Mouse (Mus musculus): Measurements from ENCODE around the gene Zfp114. TPM values are rescaled to one million over a fixed set of nuclear protein-coding genes. Genes with fewer than 3 reads are reported as not detected.

Gene Zfp114
- polyA plus RNA-seq, 1 experiment from 2014 or later, result 1.5 TPM

GRCm38 (mm10) chr7:24193157-24193556, 18.3 kb downstream of the Zfp114 start:
- H3K27me3 ChIP-seq (replicated peaks), result no peaks in the 10 kb centered on the region
- 73% methylated on average over 3 of the region's 3 CpGs for WGBS (ENCODE audit: insufficient replicate concordance)
- no peak for ATAC-seq

GRCm38 (mm10) chr7:24196961-24197360, 22.1 kb downstream of the Zfp114 start:
- ATAC-seq, result no peak

More at GRCm38 (mm10) chr7:24193157-24193556, 18.3 kb downstream of the Zfp114 start:
- no peak overlapping the region for H3K27ac ChIP-seq
- H3K4me1 ChIP-seq, result no peaks in the 10 kb centered on the region
- H3K9ac ChIP-seq, result no peak overlapping the region
- H3K36me3 ChIP-seq, result peaks cover 29% of the 10 kb centered on the region
- no peak overlapping the region for H3K4me2 ChIP-seq
- peaks cover 3% of the 10 kb centered on the region for H3K9me3 ChIP-seq (replicated peaks)
- no peak overlapping the region for H3K4me3 ChIP-seq

GRCm38 (mm10) chr7:24207488-24208261, 32.8 kb downstream of the Zfp114 start:
- peak overlapping the region; percentile 64 for H3K4me3 ChIP-seq
- peak overlapping the region; percentile 69 for H3K9ac ChIP-seq
- H3K9me3 ChIP-seq (replicated peaks), result no peaks in the 10 kb centered on the region
- peak; percentile 78 for ATAC-seq
- peak overlapping the region; percentile 36; the same call in 1 of the 2 replicates for H3K27ac ChIP-seq
- peak overlapping the region; percentile 66 for H3K4me2 ChIP-seq
- H3K27me3 ChIP-seq (replicated peaks), result no peaks in the 10 kb centered on the region
- H3K4me1 ChIP-seq, result peaks cover 15% of the 10 kb centered on the region
- H3K36me3 ChIP-seq, result peaks cover 32% of the 10 kb centered on the region
- 10% methylated on average over 24 of the region's 24 CpGs for WGBS (ENCODE audit: insufficient replicate concordance)

More at GRCm38 (mm10) chr7:24196961-24197360, 22.1 kb downstream of the Zfp114 start:
- Histone ChIP-seq H3K27me3 (replicated peaks) (no peaks in the 10 kb centered on the region), H3K9ac (no peak overlapping the region), H3K4me1 (no peaks in the 10 kb centered on the region), H3K9me3 (replicated peaks) (peaks cover 19% of the 10 kb centered on the region), H3K27ac (no peak overlapping the region), H3K36me3 (peaks cover 67% of the 10 kb centered on the region), H3K4me2 (no peak overlapping the region), H3K4me3 (no peak overlapping the region)
- WGBS (ENCODE audit: insufficient replicate concordance), result 75% methylated on average over 4 of the region's 4 CpGs

- no peak for ATAC-seq
- Histone ChIP-seq H3K27ac (no peak overlapping the region), H3K4me3 (peak overlapping the region; percentile 64), H3K4me2 (peak overlapping the region; percentile 66), H3K4me1 (peaks cover 15% of the 10 kb centered on the region), H3K9me3 (replicated peaks) (no peaks in the 10 kb centered on the region), H3K9ac (peak overlapping the region; percentile 69; the same call in 1 of the 2 replicates), H3K36me3 (peaks cover 27% of the 10 kb centered on the region), H3K27me3 (replicated peaks) (no peaks in the 10 kb centered on the region)
- WGBS (ENCODE audit: insufficient replicate concordance), result 49% methylated on average over 7 of the region's 7 CpGs
Observed at GRCm38 (mm10) chr7:24208282-24208886, 33.5 kb downstream of the Zfp114 start.

- ATAC-seq, result no peak
- H3K27me3 ChIP-seq (replicated peaks), result no peaks in the 10 kb centered on the region
- H3K4me3 ChIP-seq, result no peak overlapping the region
- H3K4me2 ChIP-seq, result no peak overlapping the region
- peaks cover 9% of the 10 kb centered on the region for H3K36me3 ChIP-seq
- no peaks in the 10 kb centered on the region for H3K9me3 ChIP-seq (replicated peaks)
- no peak overlapping the region for H3K27ac ChIP-seq
- H3K4me1 ChIP-seq, result peaks cover 15% of the 10 kb centered on the region
- 64% methylated on average over 2 of the region's 2 CpGs for WGBS (ENCODE audit: insufficient replicate concordance)
- no peak overlapping the region for H3K9ac ChIP-seq
Observed at GRCm38 (mm10) chr7:24210296-24210695, 35.4 kb downstream of the Zfp114 start.

GRCm38 (mm10) chr7:24211343-24211742, 36.5 kb downstream of the Zfp114 start, which contains the start of gene Zfp111:
Gene Zfp111 (minus strand): TSS chr7:24211443.
- no peak within 1 kb of the TSS for H3K4me2 ChIP-seq
- no peaks in the 10 kb centered on the region for H3K9me3 ChIP-seq (replicated peaks)
- H3K4me1 ChIP-seq, result peaks cover 15% of the 10 kb centered on the region
- H3K36me3 ChIP-seq, result no peaks in the 10 kb centered on the region
- WGBS (ENCODE audit: insufficient replicate concordance), result 65% methylated on average over 5 of the region's 5 CpGs
- ATAC-seq, result no peak
- no peaks in the 10 kb centered on the region for H3K27me3 ChIP-seq (replicated peaks)
- no peak within 1 kb of the TSS for H3K9ac ChIP-seq
- H3K4me3 ChIP-seq, result no peak within 1 kb of the TSS
- no peak within 1 kb of the TSS for H3K27ac ChIP-seq

Other genes with a start within 250 kb of the Zfp114 start
- gene Vmn1r179, start 248.1 kb upstream of the Zfp114 start, polyA plus RNA-seq (2016; fragmentation: Nextera tagmentation; extraction: Ambion mirVana), result not detected in 2 replicates
- gene Vmn1r180, start 224.4 kb upstream of the Zfp114 start, polyA plus RNA-seq (2016; fragmentation: Nextera tagmentation; extraction: Ambion mirVana), result not detected in 2 replicates
- gene Vmn1r181, start 200.4 kb upstream of the Zfp114 start, polyA plus RNA-seq (2016; fragmentation: Nextera tagmentation; extraction: Ambion mirVana), result not detected in 2 replicates
- gene V1rd19, start 173.4 kb upstream of the Zfp114 start, polyA plus RNA-seq (2016; fragmentation: Nextera tagmentation; extraction: Ambion mirVana), result not detected in 2 replicates
- not detected in 2 replicates for gene Vmn1r183, start 121.8 kb upstream of the Zfp114 start, polyA plus RNA-seq (2016; fragmentation: Nextera tagmentation; extraction: Ambion mirVana)
- 13.3 and 14.8 TPM in 2 replicates for gene Zfp180, start 93.1 kb upstream of the Zfp114 start, polyA plus RNA-seq (2016; fragmentation: Nextera tagmentation; extraction: Ambion mirVana)
- 1.4 and 1.5 TPM in 2 replicates for gene Zfp112, start 62.7 kb upstream of the Zfp114 start, polyA plus RNA-seq (2016; fragmentation: Nextera tagmentation; extraction: Ambion mirVana)
- gene Zfp235, start 40.9 kb upstream of the Zfp114 start, polyA plus RNA-seq (2016; fragmentation: Nextera tagmentation; extraction: Ambion mirVana), result 5.5 and 7.1 TPM in 2 replicates
- gene Zfp111, start 36.4 kb downstream of the Zfp114 start, polyA plus RNA-seq (2016; fragmentation: Nextera tagmentation; extraction: Ambion mirVana), result 2.1 and 4.2 TPM in 2 replicates
- 2.0 and 2.7 TPM in 2 replicates for gene Zfp109, start 62.5 kb downstream of the Zfp114 start, polyA plus RNA-seq (2016; fragmentation: Nextera tagmentation; extraction: Ambion mirVana)
- 0.48 and 0.56 TPM in 2 replicates for gene Zfp108, start 79.7 kb downstream of the Zfp114 start, polyA plus RNA-seq (2016; fragmentation: Nextera tagmentation; extraction: Ambion mirVana)
- 1.9 and 2.2 TPM in 2 replicates for gene Zfp93, start 95.4 kb downstream of the Zfp114 start, polyA plus RNA-seq (2016; fragmentation: Nextera tagmentation; extraction: Ambion mirVana)
- gene Zfp61, start 126.2 kb downstream of the Zfp114 start, polyA plus RNA-seq (2016; fragmentation: Nextera tagmentation; extraction: Ambion mirVana), result 7.1 and 7.7 TPM in 2 replicates
- gene Zfp94, start 141.6 kb downstream of the Zfp114 start, polyA plus RNA-seq (2016; fragmentation: Nextera tagmentation; extraction: Ambion mirVana), result 3.0 and 3.6 TPM in 2 replicates
- not detected in 2 replicates for gene Tescl, start 158.9 kb downstream of the Zfp114 start, polyA plus RNA-seq (2016; fragmentation: Nextera tagmentation; extraction: Ambion mirVana)
- gene Lypd5, start 174.1 kb downstream of the Zfp114 start, polyA plus RNA-seq (2016; fragmentation: Nextera tagmentation; extraction: Ambion mirVana), result not detected in 2 replicates
- 159 and 161 TPM in 2 replicates for gene Kcnn4, start 195.2 kb downstream of the Zfp114 start, polyA plus RNA-seq (2016; fragmentation: Nextera tagmentation; extraction: Ambion mirVana)
- 22.9 and 23.5 TPM in 2 replicates for gene Smg9, start 224.6 kb downstream of the Zfp114 start, polyA plus RNA-seq (2016; fragmentation: Nextera tagmentation; extraction: Ambion mirVana)

Data from liver, embryonic 12.5 days (tissue).